Mouse (Mus musculus) lung, postnatal 0 days (tissue): ENCODE measurements at regions not wholly inside any gene's neighbourhood (a gene's known extent, or its start where the extent isn't known, plus 50 kb on each side); places are given as distances from the start of the nearest gene placed in this dataset.

Experiments used
- ATAC-seq: fragments of 200-750 bp; cut with Nextera tagmentation; 2 replicates; pipeline ENCODE4 v1.8.0; 2017; ENCODE audit warnings: moderate library complexity
- DNase-seq: peaks from one replicate; pipeline ENCODE4 v3.0.0-alpha.2; 2016; ENCODE audit warnings: low spot score
- H3K27ac ChIP-seq: fragments of 300-500 bp; sonication (generic); 2 replicates; pipeline ENCODE4 v1.5.1; 2014; ENCODE audit warnings: antibody characterized with exemption, mild to moderate bottlenecking, low read length, mixed read lengths
- H3K27me3 ChIP-seq: fragments of 300-500 bp; sonication (generic); replicated peaks from 2 replicates; pipeline ENCODE4 v1.6.1; 2014; ENCODE audit warnings: low read length, mixed read lengths; ENCODE audit not compliant: insufficient read depth
- H3K36me3 ChIP-seq: fragments of 300-500 bp; sonication (generic); 2 replicates; pipeline ENCODE4 v1.6.1; 2014; ENCODE audit warnings: low read length, mixed read lengths; ENCODE audit not compliant: insufficient read depth
- H3K4me1 ChIP-seq: fragments of 300-500 bp; sonication (generic); 2 replicates; pipeline ENCODE4 v1.6.1; 2014; ENCODE audit warnings: antibody characterized with exemption, low read depth, low read length, mixed read lengths; ENCODE audit not compliant: insufficient read depth
- H3K4me2 ChIP-seq: fragments of 300-500 bp; sonication (generic); replicated peaks from 2 replicates; pipeline ENCODE4 v1.6.1; 2014; ENCODE audit warnings: low read depth, mild to moderate bottlenecking, low read length, moderate library complexity, mixed read lengths
- H3K4me3 ChIP-seq: fragments of 300-500 bp; sonication (generic); 2 replicates; pipeline ENCODE4 v1.5.1; 2014; ENCODE audit warnings: low read depth, low read length
- H3K9ac ChIP-seq: fragments of 300-500 bp; sonication (generic); replicated peaks from 2 replicates; pipeline ENCODE4 v1.6.1; 2014; ENCODE audit warnings: low read depth, mild to moderate bottlenecking
- H3K9me3 ChIP-seq: fragments of 300-500 bp; sonication (generic); 2 replicates; pipeline ENCODE4 v1.6.1; 2016; ENCODE audit warnings: low read length, mixed read lengths
- CTCF ChIP-seq: IDR thresholded peaks from 2 replicates; pipeline ENCODE4 v1.5.1; 2016; ENCODE audit warnings: antibody characterized with exemption, mild to moderate bottlenecking
- EP300 ChIP-seq: IDR thresholded peaks from 2 replicates; pipeline ENCODE4 v1.6.1; 2016; ENCODE audit warnings: antibody characterized with exemption, mild to moderate bottlenecking, control low read depth
- WGBS: fragments of 180-500 bp; shearing (Covaris S2); extraction: QIAGEN DNeasy Blood & Tissue Kit; methylation state at CpG from one replicate; pipeline ENCODE4 v1.1.7; 2014; 5-methylcytosine and 5-hydroxymethylcytosine counted together

DNA sequence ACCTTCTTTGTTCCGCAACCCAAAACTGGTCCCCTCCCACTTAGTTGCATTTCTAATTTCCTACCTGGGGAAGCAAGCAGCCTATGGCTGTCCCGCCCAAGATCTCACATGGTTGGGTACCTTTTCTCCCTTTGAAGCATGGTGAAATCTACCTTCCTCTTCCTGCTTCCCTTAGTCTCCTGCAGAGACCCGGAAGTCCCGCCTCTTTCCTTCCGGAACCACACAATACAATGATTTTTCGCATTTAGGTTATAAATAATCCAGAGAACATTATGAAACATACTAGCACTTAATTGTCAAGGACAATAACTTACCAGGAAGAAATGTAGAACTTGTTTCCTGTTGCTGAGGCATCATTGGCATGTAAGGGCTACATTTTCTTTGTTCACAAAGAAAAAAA, 58.8 kb downstream of the 1700009N14Rik start:
- 81% methylated on average over 6 of the region's 6 CpGs for WGBS
- no peak overlapping the region for H3K4me3 ChIP-seq
- TF ChIP-seq CTCF (no peak), EP300 (no peak)

GRCm38 (mm10) chr4:39527492-39527891, 77.4 kb downstream of the 1700009N14Rik start:
- DNase-seq (no peak), ATAC-seq (no peak)
- Histone ChIP-seq H3K4me3 (no peak overlapping the region), H3K9ac (no peak overlapping the region), H3K4me2 (no peak overlapping the region), H3K4me1 (no peaks in the 10 kb centered on the region), H3K27me3 (no peaks in the 10 kb centered on the region), H3K9me3 (no peaks in the 10 kb centered on the region), H3K27ac (no peak overlapping the region), H3K36me3 (no peaks in the 10 kb centered on the region)
- TF ChIP-seq EP300 (no peak), CTCF (no peak)
- WGBS: 71% methylated on average over 2 of the region's 2 CpGs

More for the DNA sequence above, 58.8 kb downstream of the 1700009N14Rik start:
- Histone ChIP-seq H3K36me3 (no peaks in the 10 kb centered on the region), H3K9ac (no peak overlapping the region), H3K4me1 (no peaks in the 10 kb centered on the region), H3K27me3 (no peaks in the 10 kb centered on the region), H3K4me2 (no peak overlapping the region), H3K27ac (no peak overlapping the region), H3K9me3 (no peaks in the 10 kb centered on the region)
- no peak for ATAC-seq
- no peak for DNase-seq

GRCm38 (mm10) chr4:39528661-39529060, 78.6 kb downstream of the 1700009N14Rik start:
- Histone ChIP-seq H3K4me1 (no peaks in the 10 kb centered on the region), H3K4me3 (no peak overlapping the region), H3K27ac (no peak overlapping the region), H3K36me3 (no peaks in the 10 kb centered on the region), H3K9ac (no peak overlapping the region), H3K9me3 (no peaks in the 10 kb centered on the region), H3K4me2 (no peak overlapping the region), H3K27me3 (no peaks in the 10 kb centered on the region)
- DNase-seq (no peak), ATAC-seq (no peak)
- WGBS: 77% methylated on average over 4 of the region's 4 CpGs
- TF ChIP-seq CTCF: no peak
- TF ChIP-seq EP300: no peak

- no peaks in the 10 kb centered on the region for H3K4me1 ChIP-seq
- TF ChIP-seq CTCF: no peak
- TF ChIP-seq EP300: no peak
- no peaks in the 10 kb centered on the region for H3K9me3 ChIP-seq
- no peaks in the 10 kb centered on the region for H3K27me3 ChIP-seq
- ATAC-seq: no peak
- H3K27ac ChIP-seq: no peak overlapping the region
- no peak for DNase-seq
- H3K4me2 ChIP-seq: no peak overlapping the region
- no peaks in the 10 kb centered on the region for H3K36me3 ChIP-seq
- no peak overlapping the region for H3K4me3 ChIP-seq
- WGBS: 85% methylated on average over 3 of the region's 3 CpGs
- H3K9ac ChIP-seq: no peak overlapping the region
Observed at GRCm38 (mm10) chr4:39556101-39556763, 106.1 kb downstream of the 1700009N14Rik start.

DNA sequence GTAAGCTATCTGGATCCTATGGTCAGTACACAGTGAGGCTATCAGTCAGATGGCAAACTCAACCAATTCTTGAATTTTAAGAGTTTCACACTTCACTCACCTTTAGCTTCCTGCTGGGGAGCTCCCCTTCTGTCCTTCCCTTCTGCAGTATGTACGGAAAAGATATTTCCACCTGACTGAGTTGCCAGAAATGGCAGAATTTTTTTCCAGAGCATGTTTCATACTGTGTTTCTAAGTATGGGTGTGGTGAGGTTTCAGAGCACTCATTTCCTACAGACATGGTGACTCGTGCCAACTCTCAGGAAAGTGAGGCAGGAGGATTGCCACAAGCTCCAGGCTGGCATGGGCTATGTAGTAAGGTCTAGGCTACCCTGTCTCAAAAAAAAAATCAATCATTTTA, 147.3 kb downstream of the 1700009N14Rik start:
- Histone ChIP-seq H3K27ac (no peak overlapping the region), H3K36me3 (no peaks in the 10 kb centered on the region), H3K4me2 (no peak overlapping the region), H3K4me1 (no peaks in the 10 kb centered on the region), H3K27me3 (no peaks in the 10 kb centered on the region), H3K9ac (no peak overlapping the region), H3K9me3 (no peaks in the 10 kb centered on the region), H3K4me3 (no peak overlapping the region)
- TF ChIP-seq EP300: no peak
- no peak for TF ChIP-seq CTCF
- DNase-seq (no peak), ATAC-seq (no peak)
- WGBS: 69% methylated on average over 2 of the region's 2 CpGs

DNA sequence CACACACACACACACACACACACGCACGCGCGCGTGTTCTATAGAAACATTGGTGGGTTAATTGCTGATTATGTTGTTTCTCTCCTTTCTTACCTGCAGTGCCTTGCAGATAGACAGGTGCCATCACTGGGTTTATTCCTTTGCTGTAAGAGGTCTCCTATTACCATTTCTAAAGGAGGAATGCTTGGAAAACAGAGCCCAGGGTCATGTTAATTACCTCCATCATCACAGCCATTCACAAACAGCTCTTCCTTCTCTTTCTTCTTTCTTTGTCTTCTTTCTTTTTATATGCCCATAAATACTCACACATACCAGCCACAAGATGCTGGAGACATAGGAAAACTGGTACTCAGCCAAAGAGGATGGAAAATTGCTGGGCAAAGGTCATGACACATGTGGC, 155.0 kb downstream of the 1700009N14Rik start:
- Histone ChIP-seq H3K4me2 (no peak overlapping the region), H3K4me1 (no peaks in the 10 kb centered on the region), H3K9ac (no peak overlapping the region), H3K27me3 (no peaks in the 10 kb centered on the region), H3K36me3 (no peaks in the 10 kb centered on the region), H3K27ac (no peak overlapping the region), H3K9me3 (no peaks in the 10 kb centered on the region), H3K4me3 (no peak overlapping the region)
- ATAC-seq (no peak), DNase-seq (no peak)
- 93% methylated on average over 5 of the region's 5 CpGs for WGBS
- TF ChIP-seq EP300: no peak
- no peak for TF ChIP-seq CTCF

- TF ChIP-seq CTCF (no peak), EP300 (no peak)
- Histone ChIP-seq H3K9me3 (no peaks in the 10 kb centered on the region), H3K27ac (no peak overlapping the region), H3K4me3 (no peak overlapping the region), H3K4me2 (no peak overlapping the region), H3K36me3 (no peaks in the 10 kb centered on the region), H3K27me3 (no peaks in the 10 kb centered on the region), H3K9ac (no peak overlapping the region), H3K4me1 (no peaks in the 10 kb centered on the region)
- ATAC-seq (no peak), DNase-seq (no peak)
- 78% methylated on average over 7 of the region's 7 CpGs for WGBS
Observed at GRCm38 (mm10) chr4:39644136-39644535, 194.0 kb downstream of the 1700009N14Rik start.
